Mouse (Mus musculus): ENCODE data around the gene Dnajc16.

GRCm38 (mm10) chr4:141817706-141818105 lies 27.0 kb upstream of the Dnajc16 start:
- no peak for TF ChIP-seq CTCF (IDR thresholded peaks at IDR 0.05; ENCODE audit: low read depth, low read length)
- no peak for TF ChIP-seq POLR2A (IDR thresholded peaks at IDR 0.05; ENCODE audit: insufficient read depth, low read length)

Measured in ES-Bruce4 (cell line).